32 mouse cellular contexts compared by ENCODE assay signal in genomic region chr4:16524908-16525307, GRCm38 (mm10).
"Had no signal": no experiment of that assay in that cellular context is flagged by ENCODE, and none has a peak within 500 bp of the region (broad histone marks: within the 10 kb centered on the region; RNA-seq: fewer than 3 reads in every experiment).

No protein-coding gene starts in this region.

- H3K9ac ChIP-seq: limb, embryonic 12.5 days; limb, embryonic 13.5 days; limb, embryonic 15.5 days; liver, embryonic 12.5 days; liver, embryonic 13.5 days; liver, embryonic 14.5 days; liver, embryonic 15.5 days; liver, postnatal 0 days; lung, embryonic 14.5 days; lung, embryonic 15.5 days; midbrain, embryonic 12.5 days; midbrain, embryonic 13.5 days; midbrain, embryonic 15.5 days; neural tube, embryonic 12.5 days had no signal

- ATAC-seq: liver, embryonic 12.5 days; liver, postnatal 0 days; lung, postnatal 0 days; midbrain, embryonic 13.5 days; midbrain, embryonic 15.5 days; midbrain, embryonic 16.5 days had no signal

- H3K4me3 ChIP-seq: limb, embryonic 10.5 days; limb, embryonic 12.5 days; limb, embryonic 13.5 days; limb, embryonic 15.5 days; liver, embryonic 12.5 days; liver, embryonic 13.5 days; liver, embryonic 15.5 days; lung, embryonic 15.5 days; megakaryocyte, embryonic 14.5 days; midbrain, embryonic 10.5 days; midbrain, embryonic 12.5 days; midbrain, embryonic 13.5 days; midbrain, embryonic 15.5 days; myocyte; neural tube, embryonic 12.5 days had no signal

- H3K4me2 ChIP-seq: limb, embryonic 12.5 days; limb, embryonic 13.5 days; limb, embryonic 15.5 days; liver, embryonic 11.5 days; liver, embryonic 12.5 days; liver, embryonic 13.5 days; liver, embryonic 15.5 days; lung, embryonic 14.5 days; lung, embryonic 15.5 days; midbrain, embryonic 11.5 days; midbrain, embryonic 12.5 days; midbrain, embryonic 13.5 days; midbrain, embryonic 15.5 days; neural tube, embryonic 12.5 days had no signal

- H3K27ac ChIP-seq: limb, embryonic 10.5 days; limb, embryonic 12.5 days; limb, embryonic 13.5 days; limb, embryonic 15.5 days; liver, embryonic 12.5 days; liver, embryonic 13.5 days; liver, embryonic 14.5 days; liver, embryonic 15.5 days; lung, embryonic 15.5 days; macrophage; midbrain, embryonic 10.5 days; midbrain, embryonic 12.5 days; midbrain, embryonic 13.5 days; midbrain, embryonic 15.5 days; neural tube, embryonic 12.5 days had no signal

- DNase-seq: left cerebral cortex, postnatal 4 days; liver; liver, embryonic 13.5 days; liver, postnatal 0 days; lung, adult 18-20 months; lung, adult 2 months; lung, embryonic 14.5 days; lung, postnatal 10 days; lung, postnatal 14 days; lung, postnatal 36 days; lung, postnatal 4 days; midbrain, embryonic 14.5 days had no signal

- H3K27me3 ChIP-seq: limb, embryonic 12.5 days; limb, embryonic 13.5 days; limb, embryonic 15.5 days; liver, embryonic 12.5 days; liver, embryonic 13.5 days; liver, embryonic 15.5 days; lung, embryonic 15.5 days; megakaryocyte, embryonic 14.5 days; midbrain, embryonic 12.5 days; midbrain, embryonic 13.5 days; midbrain, embryonic 15.5 days; neural tube, embryonic 12.5 days had no signal

- H3K9me3 ChIP-seq: limb, embryonic 10.5 days; limb, embryonic 12.5 days; limb, embryonic 15.5 days; liver, embryonic 12.5 days; liver, embryonic 13.5 days; liver, embryonic 15.5 days; lung, embryonic 15.5 days; midbrain, embryonic 10.5 days; midbrain, embryonic 12.5 days; midbrain, embryonic 13.5 days; midbrain, embryonic 15.5 days; neural tube, embryonic 12.5 days had no signal

- H3K4me1 ChIP-seq: limb, embryonic 10.5 days; limb, embryonic 12.5 days; limb, embryonic 13.5 days; limb, embryonic 15.5 days; liver, embryonic 12.5 days; liver, embryonic 13.5 days; liver, embryonic 15.5 days; lung, embryonic 15.5 days; megakaryocyte, embryonic 14.5 days; midbrain, embryonic 10.5 days; midbrain, embryonic 12.5 days; midbrain, embryonic 13.5 days; midbrain, embryonic 15.5 days; neural tube, embryonic 12.5 days had no signal

- H3K36me3 ChIP-seq: limb, embryonic 10.5 days; limb, embryonic 12.5 days; limb, embryonic 13.5 days; limb, embryonic 15.5 days; liver, embryonic 12.5 days; liver, embryonic 13.5 days; liver, embryonic 15.5 days; lung, embryonic 15.5 days; midbrain, embryonic 10.5 days; midbrain, embryonic 12.5 days; midbrain, embryonic 13.5 days; midbrain, embryonic 15.5 days; neural tube, embryonic 12.5 days had no signal
